Mouse (Mus musculus): Measurements from ENCODE around the gene Doc2b.

- TF ChIP-seq POLR2A (IDR thresholded peaks at IDR 0.05; ENCODE audit: low read depth, low read length) = no peak
- TF ChIP-seq CTCF (IDR thresholded peaks at IDR 0.05; ENCODE audit: borderline replicate concordance, insufficient read depth, low read length) = no peak
These were observed 3.3 kb downstream of the Doc2b start for GRCm38 (mm10) chr11:75792535-75792934.

Measured in embryonic fibroblast, embryonic 13.5 days (primary cell).